ENCODE assay signal across 19 mouse cellular contexts in genomic region chr9:107334356-107334755, GRCm38 (mm10). TPM values are rescaled to one million over a fixed set of nuclear protein-coding genes. Genes with fewer than 3 reads are reported as not detected.
DNase-seq lines count a peak whose midpoint lies in the region; ATAC-seq and TF ChIP-seq lines count a peak whose summit lies in the region.
"Had no signal": no experiment of that assay in that cellular context is flagged by ENCODE, and none has a peak within 500 bp of the region (broad histone marks: within the 10 kb centered on the region; RNA-seq: fewer than 3 reads in every experiment).

No protein-coding gene starts in this region.

- ATAC-seq in cerebellum, adult (ENCODE audit: insufficient number of reproducible peaks, low FRiP score, low TSS enrichment): no peak
- ATAC-seq in activated CD4-positive, CD25-positive, alpha-beta regulatory T cell, adult 4 months: peak; percentile 75
- ATAC-seq: forebrain, embryonic 15.5 days; liver, embryonic 12.5 days had no signal

- DNase-seq in cerebellum, adult 9-11 months: peak; percentile 25
- peak; percentile 85 for DNase-seq in CD4-positive helper T cell, adult 2 months (ENCODE audit: low read depth, low spot score)
- peak; percentile 47 for DNase-seq in thymus, adult 2 months
- DNase-seq in heart, postnatal 25 days (ENCODE audit: low spot score): no peak
- DNase-seq in adrenal gland, postnatal 14 days: no peak
- no peak for DNase-seq in kidney, adult 2 months
- DNase-seq: adrenal gland, postnatal 10 days; cerebellum, adult 2 months; lung, adult 2 months; lung, postnatal 36 days had no signal

- peak overlapping the region; percentile 31; the same call in 1 of the 2 replicates for H3K27ac ChIP-seq in thymus, adult 2 months (ENCODE audit: control insufficient read depth, insufficient read depth, low read length)
- H3K27ac ChIP-seq in kidney, adult 2 months (ENCODE audit: insufficient read depth, low read depth, low read length): no peak overlapping the region
- H3K27ac ChIP-seq: embryonic facial prominence, embryonic 12.5 days; forebrain, embryonic 15.5 days; heart, embryonic 10.5 days; hindbrain, embryonic 12.5 days; limb, embryonic 12.5 days; liver, embryonic 12.5 days; neural tube, embryonic 13.5 days had no signal

- WGBS in thymus, adult 2 months: 12% methylated on average over 6 of the region's 6 CpGs
- WGBS in kidney, adult 2 months: 84% methylated on average over 6 of the region's 6 CpGs

- TF ChIP-seq POLR2A in thymus, adult 2 months (IDR thresholded peaks at IDR 0.05; ENCODE audit: control insufficient read depth, extremely low read depth, insufficient read depth, low read length, poor library complexity): no peak
- no peak for TF ChIP-seq POLR2A in kidney, adult 2 months (IDR thresholded peaks at IDR 0.05; ENCODE audit: low read depth, low read length)

- TF ChIP-seq CTCF in thymus, adult 2 months (IDR thresholded peaks at IDR 0.05; ENCODE audit: borderline replicate concordance, control insufficient read depth, extremely low read depth, insufficient read depth, low read length, poor library complexity): no peak
- TF ChIP-seq CTCF in kidney, adult 2 months (conservative IDR thresholded peaks at IDR 0.05; ENCODE audit: insufficient read depth, insufficient read length, low read depth, low read length): no peak

- no peaks in the 10 kb centered on the region for H3K27me3 ChIP-seq in thymus, adult 2 months (ENCODE audit: control insufficient read depth, insufficient read depth, low read length)
- H3K27me3 ChIP-seq in kidney, adult 2 months (replicated peaks; ENCODE audit: control insufficient read depth, insufficient read depth, low read length): no peaks in the 10 kb centered on the region
- H3K27me3 ChIP-seq: embryonic facial prominence, embryonic 12.5 days; forebrain, embryonic 15.5 days; hindbrain, embryonic 12.5 days; limb, embryonic 12.5 days; liver, embryonic 12.5 days; neural tube, embryonic 13.5 days had no signal

- H3K4me1 ChIP-seq in thymus, adult 2 months (replicated peaks; ENCODE audit: control insufficient read depth, insufficient read depth, low read length): peaks cover 32% of the 10 kb centered on the region
- peaks cover 10% of the 10 kb centered on the region; the same call in 1 of the 2 replicates for H3K4me1 ChIP-seq in kidney, adult 2 months (ENCODE audit: control insufficient read depth, insufficient read depth, low read length)

- H3K36me3 ChIP-seq in thymus, adult 2 months (ENCODE audit: control insufficient read depth, insufficient read depth, low read length): no peaks in the 10 kb centered on the region
- no peaks in the 10 kb centered on the region for H3K36me3 ChIP-seq in kidney, adult 2 months (ENCODE audit: control insufficient read depth, insufficient read depth, low read length)

- no peak overlapping the region for H3K4me3 ChIP-seq in thymus, adult 2 months (ENCODE audit: control insufficient read depth, insufficient read depth, low read length)
- no peak overlapping the region for H3K4me3 ChIP-seq in kidney, adult 2 months (ENCODE audit: insufficient read depth, low read depth, low read length)
- H3K4me3 ChIP-seq: embryonic facial prominence, embryonic 12.5 days; forebrain, embryonic 15.5 days; heart, embryonic 10.5 days; hindbrain, embryonic 12.5 days; limb, embryonic 12.5 days; liver, embryonic 12.5 days; neural tube, embryonic 13.5 days had no signal

- intact Hi-C loops in heart, postnatal 25 days (cut with DNase I): loop anchor here (5.0 kb wide), 1 partner anchor 87 kb away; no protein-coding TSS in a partner anchor

RNA-seq across cellular contexts. Expression of gene Hemk1, which starts 3.8 kb away (rescaled TPM):
- polyA plus RNA-seq in activated CD4-positive, CD25-positive, alpha-beta regulatory T cell, adult 4 months (2017; shearing (Covaris generic)): 10 to 100 TPM; 25.4 to 27.3 TPM
- polyA plus RNA-seq in thymus, adult 2 months (2012; rRNA removed): 23.6 and 25.5 TPM in 2 replicates
- total RNA-seq in heart, postnatal 25 days (2021): 10 to 100 TPM; 23.0 to 26.9 TPM
- 23.1 and 23.9 TPM in 2 replicates for total RNA-seq in adrenal gland, postnatal 14 days (2021)
- polyA plus RNA-seq in kidney, adult 2 months (2012; rRNA removed): 35.0 and 42.1 TPM in 2 replicates

RNA-seq across cellular contexts. Expression of gene 6430571L13Rik, which starts 6.0 kb away (rescaled TPM):
- polyA plus RNA-seq in activated CD4-positive, CD25-positive, alpha-beta regulatory T cell, adult 4 months (2017; shearing (Covaris generic)): 1 to 10 TPM; 2.7 to 4.6 TPM
- polyA plus RNA-seq in thymus, adult 2 months (2012; rRNA removed): 0.91 and 1.2 TPM in 2 replicates
- 1 to 10 TPM; 4.8 to 5.9 TPM for total RNA-seq in heart, postnatal 25 days (2021)
- total RNA-seq in adrenal gland, postnatal 14 days (2021): 2.3 and 2.8 TPM in 2 replicates
- polyA plus RNA-seq in kidney, adult 2 months (2012; rRNA removed): 6.1 and 7.4 TPM in 2 replicates

RNA-seq across cellular contexts. Expression of gene Cish, which starts 38.5 kb away (rescaled TPM):
- polyA plus RNA-seq in activated CD4-positive, CD25-positive, alpha-beta regulatory T cell, adult 4 months (2017; shearing (Covaris generic)): 100 to 1,000 TPM; 116 to 135 TPM
- 34.5 and 39.6 TPM in 2 replicates for polyA plus RNA-seq in thymus, adult 2 months (2012; rRNA removed)
- total RNA-seq in heart, postnatal 25 days (2021): 100 to 1,000 TPM; 122 to 198 TPM
- 20.5 and 63.5 TPM in 2 replicates for total RNA-seq in adrenal gland, postnatal 14 days (2021)
- polyA plus RNA-seq in kidney, adult 2 months (2012; rRNA removed): 49.7 and 69.1 TPM in 2 replicates

RNA-seq across cellular contexts. Expression of gene Mapkapk3, which starts 44.7 kb away (rescaled TPM):
- polyA plus RNA-seq in activated CD4-positive, CD25-positive, alpha-beta regulatory T cell, adult 4 months (2017; shearing (Covaris generic)): 10 to 100 TPM; 57.5 to 62.0 TPM
- 30.5 and 43.6 TPM in 2 replicates for polyA plus RNA-seq in thymus, adult 2 months (2012; rRNA removed)
- 10 to 100 TPM; 28.3 to 30.9 TPM for total RNA-seq in heart, postnatal 25 days (2021)
- 34.9 and 42.8 TPM in 2 replicates for total RNA-seq in adrenal gland, postnatal 14 days (2021)
- polyA plus RNA-seq in kidney, adult 2 months (2012; rRNA removed): 24.3 and 25.7 TPM in 2 replicates

Comparison
In these comparisons a context has a peak if more than half of its experiments do, and no peak if none do; other contexts are left out.
1. DNase-seq: peak in cerebellum, adult 9-11 months (single experiment), CD4-positive helper T cell, adult 2 months (single experiment) and thymus, adult 2 months (single experiment); none in heart, postnatal 25 days (single experiment), adrenal gland, postnatal 14 days (single experiment) and kidney, adult 2 months (single experiment).